Mouse (Mus musculus) thymus, postnatal 25 days (tissue): ENCODE results near the gene Unc80.

Experiments
- DNase-seq: peaks from one replicate; pipeline ENCODE4 v3.0.0; 2022

Unc80 gene

DNA sequence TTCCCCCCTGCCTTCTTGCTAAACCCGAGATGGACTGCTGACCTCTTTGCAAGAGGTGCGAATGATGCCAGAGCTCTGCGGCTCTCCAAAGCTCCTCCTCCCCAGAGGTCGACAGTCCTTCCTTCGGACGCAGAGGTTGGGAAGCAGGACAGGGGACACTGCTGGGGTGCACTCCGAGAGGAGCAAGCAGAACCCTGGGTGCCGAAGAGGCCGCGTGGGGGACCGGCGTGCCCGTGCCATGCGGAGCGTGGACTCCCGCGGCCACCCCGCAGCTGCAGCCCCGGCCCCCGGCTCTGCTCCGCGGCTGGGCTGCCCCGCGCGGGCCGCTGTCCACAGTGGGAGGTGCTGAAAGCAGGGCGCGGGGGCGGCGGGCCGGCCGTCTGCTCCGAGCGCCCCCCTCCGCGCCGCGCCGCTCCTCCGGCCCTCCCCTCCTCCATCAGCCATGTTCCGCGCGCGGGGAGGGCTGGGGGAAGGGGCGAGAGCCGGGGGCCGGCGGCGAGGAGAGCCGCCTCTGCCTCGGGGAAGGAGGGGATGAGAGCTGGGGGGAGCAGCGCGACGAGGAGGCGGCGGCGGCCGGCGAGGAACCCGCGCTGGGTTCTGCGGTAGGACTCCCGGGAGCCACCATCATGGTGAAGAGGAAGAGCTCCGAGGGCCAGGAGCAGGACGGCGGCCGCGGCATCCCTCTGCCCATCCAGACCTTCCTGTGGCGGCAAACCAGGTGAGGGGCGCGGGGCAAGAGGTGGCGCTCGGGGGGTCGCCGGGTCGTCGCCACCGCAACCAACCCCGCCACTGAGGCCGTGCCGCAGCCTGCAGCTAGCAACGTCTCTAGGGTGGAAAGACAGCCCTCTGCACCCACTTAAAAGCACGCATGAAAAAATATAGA lies at the start of gene Unc80:
Gene Unc80 (plus strand): TSS at position 547 of the 883 bp plus-strand sequence.
- peak; percentile 5 for DNase-seq

DNA sequence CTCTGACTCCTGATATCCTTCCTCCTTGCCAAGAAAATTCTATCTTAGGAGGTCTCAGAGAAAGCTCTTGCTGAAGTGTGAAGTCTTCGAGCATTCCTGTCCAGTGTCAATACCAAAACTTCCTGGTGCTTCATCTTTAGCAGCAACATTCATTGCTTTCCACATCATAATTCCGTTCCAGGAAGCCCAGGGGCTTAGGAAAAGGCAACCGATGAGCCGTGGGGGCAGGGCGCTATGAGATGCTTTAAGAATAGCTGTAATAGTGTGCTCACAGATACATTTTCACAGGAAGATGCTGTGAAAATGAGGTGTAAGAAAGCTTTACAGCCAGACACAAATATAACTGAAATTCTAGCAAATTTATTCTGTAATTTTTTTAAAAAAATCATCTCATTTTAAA lies 42.1 kb upstream of the Unc80 start:
- no peak for DNase-seq

DNA sequence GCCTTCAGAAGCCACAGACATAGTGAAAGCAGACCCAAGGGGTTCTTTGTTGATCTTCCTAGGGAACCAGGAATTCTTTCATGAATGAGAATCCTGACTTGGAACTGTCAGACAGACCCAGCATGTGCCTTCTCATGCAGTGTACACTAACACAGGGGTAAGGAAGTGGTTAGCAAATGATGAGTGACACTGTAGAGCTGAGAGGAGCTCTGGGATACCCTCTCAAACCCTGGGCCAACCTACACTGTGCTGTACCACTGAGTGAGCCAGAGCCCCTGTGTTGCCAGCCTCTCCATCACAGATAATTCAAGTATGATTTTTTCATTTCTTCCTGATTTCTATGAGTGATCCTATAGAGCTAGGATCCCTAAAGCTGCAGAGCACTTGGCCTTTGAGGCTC lies 37.2 kb upstream of the Unc80 start:
- DNase-seq = no peak

DNA sequence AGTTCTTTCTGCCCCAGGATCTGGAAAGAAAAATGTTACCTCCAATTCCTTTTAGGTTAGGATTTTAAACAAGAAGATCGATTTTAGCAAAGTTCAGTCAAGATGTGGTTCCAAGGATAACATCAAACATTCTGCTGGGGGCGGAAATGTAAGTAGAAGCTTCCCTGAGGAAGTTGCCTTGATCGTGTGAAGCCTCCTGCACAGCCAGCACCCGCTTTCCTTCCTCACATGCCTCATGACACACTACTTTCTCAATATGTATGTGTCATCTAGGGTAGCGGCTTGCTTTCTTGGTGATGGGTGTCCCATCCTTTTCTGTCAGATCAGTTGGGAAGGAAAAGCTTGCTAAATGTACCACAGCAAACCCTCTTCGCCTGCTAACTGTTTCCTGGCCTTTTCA lies 36.7 kb upstream of the Unc80 start:
- DNase-seq = no peak

DNA sequence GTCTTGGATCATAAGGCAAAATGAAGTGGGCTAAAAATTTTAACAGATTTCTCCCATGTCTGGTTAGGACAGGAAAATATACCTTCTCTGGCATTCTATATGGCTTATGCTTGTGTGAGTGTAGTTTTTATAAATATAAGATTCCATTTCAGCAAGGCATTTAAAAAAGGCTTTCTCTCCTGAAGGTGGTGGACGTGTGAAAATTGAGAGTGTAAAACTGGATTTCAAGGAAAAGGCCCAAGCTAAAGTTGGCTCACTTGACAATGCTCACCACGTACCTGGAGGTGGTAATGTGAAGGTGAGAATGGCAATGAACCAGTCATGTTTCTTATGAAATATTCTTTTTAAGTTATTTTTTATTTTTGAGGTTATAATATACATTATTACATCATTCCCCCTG lies 30.1 kb upstream of the Unc80 start:
- no peak for DNase-seq

DNA sequence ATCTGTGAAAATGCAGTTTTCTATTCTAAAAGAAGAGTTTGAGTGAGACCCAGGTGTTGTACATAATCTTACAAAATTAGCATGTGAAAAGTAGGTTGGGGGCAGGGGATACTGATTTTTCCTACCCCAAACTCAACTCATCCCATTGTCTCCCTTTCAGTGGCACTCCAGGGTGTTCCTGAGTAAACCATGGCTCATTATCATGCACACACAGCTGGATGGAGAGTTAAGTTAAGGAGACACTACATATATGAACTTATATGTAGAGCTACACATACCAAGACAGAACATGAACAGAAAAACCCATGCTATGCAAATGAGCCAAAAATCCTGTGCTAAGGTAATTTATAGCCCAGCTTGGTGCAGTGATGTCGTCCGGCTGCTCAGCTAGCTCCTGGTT lies 25.2 kb upstream of the Unc80 start:
- DNase-seq = no peak

DNA sequence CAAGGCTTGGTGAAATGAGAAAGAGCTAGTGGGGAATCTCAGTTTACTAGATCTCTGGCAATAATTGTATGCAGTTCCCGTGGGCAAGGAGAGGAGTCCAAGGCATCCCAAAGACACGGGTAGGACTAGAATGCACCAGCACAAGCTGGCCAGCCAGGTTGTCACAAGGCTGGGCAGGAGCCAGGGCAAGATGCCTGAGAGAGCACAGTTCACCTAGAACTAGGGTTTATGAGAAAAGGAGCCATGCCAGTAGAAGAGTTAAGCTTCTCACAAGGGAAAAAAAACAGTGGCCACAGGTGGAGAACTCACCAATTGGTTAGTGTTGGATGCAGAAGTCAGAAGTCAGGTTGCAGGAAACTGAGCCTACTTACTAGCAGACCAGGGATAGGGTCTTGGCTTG lies 18.7 kb upstream of the Unc80 start:
- DNase-seq = no peak

DNA sequence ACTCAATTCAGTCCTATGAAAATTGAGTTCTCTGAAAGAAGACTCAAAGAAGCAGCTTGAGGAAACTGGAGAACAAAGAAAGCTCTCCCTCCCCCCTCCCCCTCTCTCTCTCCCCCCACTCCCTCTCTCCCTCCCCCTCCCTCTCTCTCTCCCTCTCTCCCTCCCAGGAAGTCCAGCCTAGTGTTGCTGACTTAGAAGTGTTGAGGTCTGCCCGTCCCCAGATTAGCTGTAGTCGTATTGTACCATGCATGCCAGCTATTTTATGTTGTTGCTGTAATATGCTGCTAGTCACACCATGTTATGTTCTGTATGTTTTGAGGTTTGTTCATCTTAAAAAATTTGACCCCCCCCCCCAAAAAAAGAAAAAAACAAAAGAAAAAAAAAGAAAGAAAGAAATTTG lies 11.6 kb upstream of the Unc80 start:
- no peak for DNase-seq

DNA sequence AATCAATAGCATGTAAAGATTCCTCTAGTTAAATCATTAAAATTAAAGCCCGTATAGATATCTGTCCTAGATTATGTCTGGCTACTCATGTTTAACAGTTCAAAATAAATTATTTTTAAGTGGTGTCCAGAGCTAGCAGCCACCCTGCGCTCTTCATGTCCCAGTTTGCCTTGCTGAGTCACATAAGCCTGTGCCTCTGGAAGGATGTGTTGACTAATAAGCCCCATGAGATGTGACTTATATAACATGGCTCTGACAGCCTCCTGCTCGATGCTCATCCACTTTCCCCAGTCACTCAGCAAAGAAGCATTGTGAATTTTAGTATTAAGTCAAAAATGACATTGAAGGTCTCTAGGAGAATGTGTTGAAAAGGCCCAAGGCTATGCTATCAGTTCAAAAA lies 10.4 kb upstream of the Unc80 start:
- no peak for DNase-seq

DNA sequence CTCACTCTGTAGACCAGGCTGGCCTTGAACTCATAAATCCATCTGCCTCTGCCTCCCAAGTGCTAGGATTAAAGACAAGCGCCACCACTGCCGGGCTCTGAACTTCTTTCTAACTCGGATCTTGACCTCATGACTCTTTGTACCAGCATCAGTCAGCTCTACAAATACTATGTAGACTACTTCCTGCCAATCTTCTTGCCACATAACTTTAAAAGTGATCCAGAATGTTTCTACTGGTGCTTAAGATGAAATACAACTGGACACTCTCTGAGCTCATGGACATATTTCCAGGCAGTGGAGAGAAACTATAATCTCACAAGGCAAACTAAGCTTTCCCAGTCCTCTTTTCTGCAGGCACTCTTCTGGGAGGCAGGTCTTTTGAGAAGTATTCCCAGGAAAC lies 8.8 kb upstream of the Unc80 start:
- DNase-seq = no peak

DNA sequence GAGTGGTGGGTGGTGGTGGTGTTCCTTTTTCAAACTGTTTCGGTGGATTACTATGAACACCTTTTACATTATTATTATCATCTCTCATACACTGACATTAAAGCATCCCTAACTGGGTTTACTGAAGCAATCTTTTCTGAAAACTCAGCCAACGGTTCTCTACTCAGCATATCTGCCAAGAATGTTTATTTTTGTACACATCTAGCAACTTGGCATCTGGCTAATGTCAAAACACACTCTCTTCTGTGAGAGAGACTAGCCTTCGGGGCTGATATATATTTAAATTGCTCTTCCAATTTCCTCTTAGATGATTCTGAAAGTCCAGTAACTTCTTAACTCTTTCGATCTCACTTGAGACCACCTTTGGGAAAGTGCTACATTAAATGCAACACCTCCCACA lies 7.3 kb upstream of the Unc80 start:
- no peak for DNase-seq

DNA sequence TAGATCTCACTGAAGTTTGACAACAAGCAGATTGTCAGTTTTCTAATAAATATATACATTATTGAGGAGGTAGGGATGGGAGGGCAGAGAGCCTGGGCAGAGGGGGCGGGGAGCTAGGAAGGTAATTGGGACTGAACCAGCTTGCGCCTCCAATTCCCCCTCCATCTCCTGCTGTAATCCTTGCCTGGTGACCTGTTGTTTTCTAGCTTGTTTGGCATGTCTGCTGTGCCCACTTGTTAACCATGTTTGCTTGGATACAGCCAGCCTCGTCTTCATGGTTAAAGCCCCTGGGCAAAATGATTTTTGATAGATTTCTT lies 495 bp downstream of the Unc80 start:
- no peak for DNase-seq

DNA sequence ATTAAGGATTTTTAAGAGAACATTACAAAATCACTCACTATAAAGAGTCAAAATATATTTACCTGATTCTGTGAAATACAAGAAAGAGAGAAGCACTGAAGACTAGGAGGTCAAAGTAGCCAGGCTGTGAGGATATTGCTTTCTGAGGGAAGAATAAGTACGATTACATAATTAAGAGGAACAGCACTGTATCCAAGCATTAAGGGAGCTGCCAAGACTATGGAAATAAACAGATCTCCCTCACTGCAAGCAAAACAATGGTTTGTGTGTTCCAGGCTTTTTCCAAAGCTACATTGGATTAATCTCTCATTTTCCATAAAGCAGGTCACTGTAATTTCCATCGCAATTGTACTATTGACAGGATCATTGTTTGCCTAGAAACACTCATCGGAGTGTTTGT lies 14.6 kb downstream of the Unc80 start:
- DNase-seq = no peak

DNA sequence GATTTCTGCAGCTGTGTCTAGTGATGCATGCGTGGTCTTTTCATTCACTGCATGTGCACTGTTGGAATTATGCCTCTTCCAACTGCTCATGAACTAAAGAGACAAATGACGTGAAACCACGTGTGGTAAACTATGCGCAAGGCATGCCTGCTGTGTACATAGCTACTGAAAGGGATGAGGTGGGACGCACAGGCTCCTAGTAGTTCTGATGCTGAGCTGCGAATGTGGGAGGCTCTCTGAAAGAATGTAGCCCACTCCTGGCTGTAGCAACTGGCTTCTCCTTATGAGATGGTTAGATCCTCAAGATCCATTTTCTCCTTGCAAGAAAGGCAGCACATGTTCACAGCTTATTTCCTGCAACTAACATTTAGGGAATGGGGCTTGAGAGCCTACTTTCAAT lies 24.9 kb downstream of the Unc80 start:
- DNase-seq = no peak

DNA sequence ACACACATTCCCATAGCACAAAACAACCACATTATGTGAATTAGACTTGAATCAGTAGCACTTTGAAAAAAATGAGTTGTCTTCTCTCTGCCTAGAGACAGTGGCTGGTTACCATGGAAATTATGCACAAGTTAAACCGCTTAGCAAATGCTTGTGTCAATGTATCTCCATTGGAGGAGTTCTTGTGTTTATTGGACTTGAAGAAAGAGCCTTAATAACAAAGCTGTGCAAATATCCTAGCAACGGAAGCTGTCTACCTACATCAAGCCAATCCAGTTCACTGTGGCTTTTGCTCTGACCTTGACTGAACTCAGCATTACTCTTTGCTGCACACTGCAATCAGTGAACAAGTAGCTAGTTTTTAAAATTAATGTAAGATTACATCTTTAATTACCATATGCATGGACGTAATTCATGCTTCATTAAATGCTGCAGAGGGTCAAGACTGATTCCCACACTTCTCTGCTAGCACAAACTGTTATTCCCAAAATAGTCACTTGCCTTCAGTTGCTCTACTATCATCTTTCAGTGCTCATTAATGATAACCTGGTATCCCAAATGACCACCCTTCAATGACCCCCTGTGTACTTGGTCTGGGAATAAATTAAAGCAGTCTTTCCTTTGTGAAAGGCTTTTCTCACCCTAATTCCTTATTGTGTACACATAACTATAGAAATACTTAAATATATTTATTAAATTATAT lies 27.3 kb downstream of the Unc80 start:
- DNase-seq = no peak

DNA sequence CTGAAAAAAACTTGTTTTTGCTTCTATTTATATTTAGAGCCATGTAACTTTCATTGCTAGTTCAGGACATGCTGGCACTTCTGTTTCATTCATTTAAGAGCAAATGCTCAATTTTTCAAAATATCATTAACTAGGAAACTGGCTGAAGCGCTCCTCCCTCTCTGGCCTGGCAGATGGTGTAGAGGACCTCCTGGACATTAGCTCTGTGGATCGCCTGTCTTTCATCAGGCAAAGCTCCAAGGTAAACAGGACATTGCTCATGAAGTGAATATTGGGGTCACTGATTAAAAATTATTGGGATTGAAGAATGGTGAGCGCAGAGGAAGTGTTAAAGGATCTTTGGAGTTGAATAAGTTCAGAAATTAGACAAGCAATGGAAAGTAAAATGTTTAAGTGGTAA lies 82.6 kb downstream of the Unc80 start:
- no peak for DNase-seq

DNA sequence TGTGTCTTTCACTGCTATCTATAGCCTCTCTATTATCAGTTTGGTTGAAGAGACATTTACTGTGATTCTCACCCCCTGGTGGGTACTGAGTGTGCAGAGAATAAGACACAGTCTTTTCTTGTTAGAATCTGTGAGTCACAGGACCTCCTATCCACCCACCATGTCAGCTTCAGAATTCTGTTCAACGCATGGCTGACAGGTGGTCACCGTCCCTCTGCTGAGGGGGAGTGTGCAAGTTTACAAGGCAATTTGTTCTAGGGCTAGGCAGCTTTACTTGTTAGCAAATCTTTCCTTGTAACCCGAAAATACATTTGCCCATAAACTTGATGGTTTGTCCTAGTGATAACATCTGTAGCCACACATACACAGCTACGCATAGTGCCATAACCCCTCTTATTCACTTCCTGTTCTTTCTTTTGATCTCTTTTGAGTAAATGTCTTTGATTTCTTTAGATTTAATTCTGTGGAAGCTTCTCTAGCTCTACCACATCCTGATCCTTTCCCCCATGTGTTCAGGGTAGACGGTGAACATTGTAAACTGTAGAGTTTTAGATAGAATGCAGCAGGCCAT lies 84.3 kb downstream of the Unc80 start:
- peak; percentile 9 for DNase-seq

DNA sequence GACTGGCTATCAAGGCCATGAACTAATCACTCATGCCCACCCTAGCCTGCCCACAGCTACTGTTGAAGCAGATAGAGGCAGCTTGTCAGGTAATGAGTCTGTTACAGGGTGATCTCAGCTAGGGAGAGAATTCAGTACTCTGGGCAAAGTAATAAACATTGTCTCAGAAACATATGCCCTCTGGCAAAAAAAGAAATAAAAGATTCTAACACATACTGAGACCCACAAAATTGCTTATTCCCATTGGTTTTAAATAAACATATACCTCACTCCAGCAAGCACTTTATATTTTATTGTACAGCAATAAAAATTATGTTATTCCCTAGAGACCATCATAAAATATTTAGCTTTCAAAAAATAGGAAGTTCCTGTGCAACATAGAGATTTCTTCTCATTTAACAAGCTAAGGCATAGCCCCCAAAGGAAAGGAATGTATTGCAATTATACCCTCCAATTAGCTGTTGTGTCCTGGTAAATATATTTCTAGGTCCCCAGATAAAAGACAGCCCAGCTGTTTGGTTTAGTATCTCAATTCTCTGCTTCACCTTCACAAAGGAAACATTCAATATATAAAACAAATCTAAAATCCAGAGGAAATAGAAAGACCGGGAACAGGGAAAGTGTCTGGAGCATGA lies 93.6 kb downstream of the Unc80 start:
- no peak for DNase-seq

DNA sequence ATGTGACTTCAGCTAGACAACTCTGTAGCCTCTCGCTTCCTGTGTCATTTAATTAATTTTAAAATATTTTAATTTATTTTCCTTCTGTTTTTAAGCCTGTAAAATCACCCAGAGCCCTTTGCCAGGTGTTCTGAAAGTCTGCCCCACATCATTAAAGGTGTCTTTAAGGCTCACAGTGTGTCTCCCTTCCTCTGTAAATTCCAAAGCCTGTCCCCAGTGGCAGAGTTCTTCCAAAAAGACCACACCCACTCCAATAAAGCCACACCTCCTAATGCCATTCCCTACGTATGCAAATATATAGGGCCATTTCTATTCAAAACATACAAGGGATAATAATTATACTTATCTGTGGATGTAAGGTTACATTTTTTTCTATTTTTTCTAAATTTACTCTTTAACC lies 94.2 kb downstream of the Unc80 start:
- DNase-seq = no peak

DNA sequence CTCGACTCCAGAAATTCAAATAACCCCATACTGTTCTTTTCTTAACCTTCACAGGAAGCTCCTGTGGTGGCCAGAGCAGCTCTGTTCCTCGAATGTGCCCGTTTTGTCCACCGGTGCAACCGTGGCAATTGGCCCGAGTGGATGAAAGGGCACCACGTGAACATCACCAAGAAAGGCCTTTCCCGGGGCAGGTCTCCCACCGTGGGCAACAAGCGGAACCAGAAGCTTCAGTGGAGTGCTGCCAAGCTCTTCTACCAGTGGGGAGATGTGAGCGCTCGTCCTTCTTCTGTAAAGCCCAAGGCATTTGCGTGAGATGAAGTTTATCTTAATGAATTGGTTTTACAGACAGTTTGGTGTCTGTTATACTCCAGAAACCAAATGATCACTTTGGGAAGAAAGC lies 101.6 kb downstream of the Unc80 start:
- no peak for DNase-seq

DNA sequence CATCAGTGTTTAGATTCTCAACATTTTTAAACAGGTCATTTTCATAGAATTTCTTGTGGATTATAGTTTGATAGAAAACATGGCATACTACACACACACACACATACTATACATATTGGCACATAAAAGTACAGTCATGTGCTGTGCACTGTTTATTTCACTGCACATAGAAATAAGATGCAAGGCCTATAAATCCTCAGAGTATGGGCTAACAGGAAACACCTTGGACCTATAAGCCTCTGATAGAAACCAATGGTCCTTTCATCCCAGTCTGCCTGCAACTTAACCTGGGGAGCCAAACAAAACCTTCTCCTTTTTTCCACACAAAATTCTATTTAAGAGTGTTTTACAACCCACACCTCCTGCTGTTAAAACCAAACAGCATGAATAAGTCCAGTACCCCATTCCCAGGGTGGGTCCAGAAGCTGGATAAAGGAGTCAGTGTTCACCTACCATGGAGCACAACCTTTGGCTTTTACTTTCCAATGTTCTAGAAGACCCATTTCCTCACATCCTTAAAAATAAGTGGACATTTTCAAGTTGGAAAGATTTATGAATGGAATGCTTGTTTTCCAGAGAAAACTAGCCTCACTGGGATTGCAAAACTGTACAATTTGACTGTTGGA lies 129.1 kb downstream of the Unc80 start:
- DNase-seq = no peak

DNA sequence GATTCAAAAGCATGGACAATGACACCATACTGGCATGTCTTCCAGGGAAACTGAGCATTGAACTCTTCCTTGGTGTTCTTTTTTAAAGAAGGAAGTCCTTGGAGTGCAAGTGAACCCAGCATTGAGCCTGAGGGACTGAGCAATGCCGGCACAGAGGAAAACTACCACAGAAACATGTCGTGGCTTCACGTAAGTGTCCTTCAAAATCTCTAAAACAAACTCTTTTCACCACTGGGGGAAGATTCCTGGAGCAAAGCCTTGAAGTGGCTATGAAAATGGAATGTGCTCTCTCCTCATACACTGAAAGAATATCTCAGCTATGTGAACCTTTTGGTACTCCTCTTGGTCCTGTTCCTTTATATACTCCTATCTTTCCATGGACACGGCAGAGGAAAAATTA lies 140.1 kb downstream of the Unc80 start:
- DNase-seq = no peak

DNA sequence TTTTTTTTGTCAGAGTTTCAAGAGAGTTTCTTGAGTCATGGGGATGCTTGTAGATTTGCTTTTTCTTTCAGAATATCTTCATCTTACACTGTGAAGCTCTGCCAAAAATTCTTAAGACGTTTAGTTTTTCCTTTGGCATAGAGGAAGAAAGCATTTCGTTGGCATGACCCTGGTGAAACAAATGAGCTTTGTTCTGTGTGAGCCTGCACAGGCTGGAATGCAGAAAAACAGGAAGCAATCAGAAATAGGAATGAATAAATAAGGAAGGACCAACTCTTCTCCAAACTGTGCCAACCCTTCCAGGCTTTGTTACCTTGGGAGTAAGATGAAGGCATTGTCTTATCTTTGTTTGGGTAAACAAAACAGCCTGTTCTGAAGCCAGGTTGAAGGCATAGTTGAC lies 149.0 kb downstream of the Unc80 start:
- DNase-seq = no peak

DNA sequence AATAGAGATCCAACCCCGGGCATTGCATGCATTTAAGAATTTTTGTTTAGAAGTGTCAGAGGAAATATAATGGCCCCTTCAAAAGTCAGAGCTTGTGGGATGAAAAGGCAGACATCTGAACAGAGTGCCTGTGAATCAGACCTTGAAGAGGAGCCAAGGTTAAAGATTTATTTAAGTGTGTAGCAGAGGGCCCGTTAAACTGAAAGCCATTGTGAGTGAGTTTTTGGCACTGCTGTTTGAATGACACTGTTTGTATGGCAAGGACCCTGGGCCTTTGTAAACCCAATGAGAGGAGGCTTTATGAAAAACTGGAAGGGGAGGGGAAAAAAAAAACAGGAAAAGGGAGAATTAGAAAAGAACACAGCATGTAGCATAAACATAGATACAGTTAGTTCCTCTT lies 170.0 kb downstream of the Unc80 start:
- DNase-seq = no peak
